Mouse (Mus musculus): Measurements from ENCODE around the gene Poc1a.

GRCm38 (mm10) chr9:106355217-106355974 is 74.5 kb downstream of the Poc1a start:
- TF ChIP-seq POLR2A (IDR thresholded peaks at IDR 0.05; ENCODE audit: insufficient read depth, low read length) (no peak), CTCF (IDR thresholded peaks at IDR 0.05; ENCODE audit: low read depth, low read length) (no peak)
